ENCODE assay signal across 8 mouse cellular contexts in genomic region chr2:156422631-156423030, GRCm38 (mm10). TPM values are rescaled to one million over a fixed set of nuclear protein-coding genes. Genes with fewer than 3 reads are reported as not detected.
A peak's percentile ranks its signal among the peaks of the same experiment; 100 is the strongest.
DNase-seq lines count a peak whose midpoint lies in the region; ATAC-seq lines count a peak whose summit lies in the region.
"Had no signal": no experiment of that assay in that cellular context is flagged by ENCODE, and none has a peak within 500 bp of the region (broad histone marks: within the 10 kb centered on the region; RNA-seq: fewer than 3 reads in every experiment).

No protein-coding gene starts in this region.

- H3K9ac ChIP-seq in lung, embryonic 15.5 days: no peak overlapping the region
- H3K9ac ChIP-seq in forebrain, embryonic 16.5 days (replicated peaks; ENCODE audit: low read depth, low read length): peak overlapping the region; percentile 45
- H3K9ac ChIP-seq in limb, embryonic 13.5 days: no peak overlapping the region; the same call in 1 of the 2 replicates
- no peak overlapping the region for H3K9ac ChIP-seq in kidney, embryonic 14.5 days (ENCODE audit: low read depth, low read length)

- DNase-seq in lung, postnatal 25 days (ENCODE audit: low spot score): no peak
- peak; percentile 31 for DNase-seq in ovary, postnatal 14 days (ENCODE audit: low spot score)
- DNase-seq: cerebellum, adult 8-10 months had no signal

- no peaks in the 10 kb centered on the region for H3K36me3 ChIP-seq in lung, embryonic 15.5 days
- no peaks in the 10 kb centered on the region for H3K36me3 ChIP-seq in forebrain, embryonic 16.5 days (ENCODE audit: control insufficient read depth, insufficient read depth)
- no peaks in the 10 kb centered on the region for H3K36me3 ChIP-seq in limb, embryonic 13.5 days
- no peaks in the 10 kb centered on the region for H3K36me3 ChIP-seq in kidney, embryonic 14.5 days (ENCODE audit: control insufficient read depth, insufficient read depth, low read length)

- peaks cover 55% of the 10 kb centered on the region for H3K27me3 ChIP-seq in lung, embryonic 15.5 days
- H3K27me3 ChIP-seq in forebrain, embryonic 16.5 days (replicated peaks; ENCODE audit: control insufficient read depth, insufficient read depth, low read length): peaks cover 2% of the 10 kb centered on the region; the same call in 1 of the 2 replicates
- peaks cover 70% of the 10 kb centered on the region for H3K27me3 ChIP-seq in limb, embryonic 13.5 days
- H3K27me3 ChIP-seq in kidney, embryonic 14.5 days (ENCODE audit: control insufficient read depth, insufficient read depth, low read length): peaks cover 38% of the 10 kb centered on the region

- ATAC-seq in lung, embryonic 15.5 days (ENCODE audit: borderline replicate concordance, extremely low read depth, low FRiP score, low TSS enrichment): no peak
- ATAC-seq in forebrain, embryonic 16.5 days: no peak
- ATAC-seq in limb, embryonic 13.5 days (ENCODE audit: low FRiP score, low read depth): no peak
- no peak for ATAC-seq in frontal cortex, adult (ENCODE audit: low TSS enrichment)
- ATAC-seq in kidney, embryonic 14.5 days (ENCODE audit: low FRiP score, low TSS enrichment): no peak

- H3K9me3 ChIP-seq in lung, embryonic 15.5 days: no peaks in the 10 kb centered on the region
- no peaks in the 10 kb centered on the region for H3K9me3 ChIP-seq in forebrain, embryonic 16.5 days (ENCODE audit: control insufficient read depth, low read length)
- no peaks in the 10 kb centered on the region for H3K9me3 ChIP-seq in limb, embryonic 13.5 days
- H3K9me3 ChIP-seq in kidney, embryonic 14.5 days (ENCODE audit: control insufficient read depth, low read length): no peaks in the 10 kb centered on the region

- peak overlapping the region; percentile 12; the same call in 1 of the 2 replicates for H3K4me3 ChIP-seq in lung, embryonic 15.5 days
- peak overlapping the region; percentile 70 for H3K4me3 ChIP-seq in forebrain, embryonic 16.5 days (replicated peaks; ENCODE audit: low read length)
- H3K4me3 ChIP-seq in limb, embryonic 13.5 days: peak overlapping the region; percentile 23
- no peak overlapping the region for H3K4me3 ChIP-seq in kidney, embryonic 14.5 days (ENCODE audit: low read length)

- WGBS in lung, embryonic 15.5 days: 3% methylated on average over 8 of the region's 8 CpGs
- 12% methylated on average over 8 of the region's 8 CpGs for WGBS in forebrain, embryonic 16.5 days
- WGBS in limb, embryonic 13.5 days: 10% methylated on average over 8 of the region's 8 CpGs
- WGBS in kidney, embryonic 14.5 days: 10% methylated on average over 8 of the region's 8 CpGs

- peak overlapping the region; percentile 24; the same call in 1 of the 2 replicates for H3K27ac ChIP-seq in lung, embryonic 15.5 days
- H3K27ac ChIP-seq in forebrain, embryonic 16.5 days (ENCODE audit: low read length): peak overlapping the region; percentile 38
- no peak overlapping the region for H3K27ac ChIP-seq in limb, embryonic 13.5 days
- no peak overlapping the region for H3K27ac ChIP-seq in kidney, embryonic 14.5 days (ENCODE audit: low read depth, low read length)

- peaks cover 30% of the 10 kb centered on the region for H3K4me1 ChIP-seq in lung, embryonic 15.5 days
- peaks cover 19% of the 10 kb centered on the region for H3K4me1 ChIP-seq in forebrain, embryonic 16.5 days (replicated peaks; ENCODE audit: control insufficient read depth, insufficient read depth, low read length)
- peaks cover 26% of the 10 kb centered on the region for H3K4me1 ChIP-seq in limb, embryonic 13.5 days
- peaks cover 13% of the 10 kb centered on the region for H3K4me1 ChIP-seq in kidney, embryonic 14.5 days (ENCODE audit: control insufficient read depth, insufficient read depth, low read length)

- peak overlapping the region; percentile 94 for H3K4me2 ChIP-seq in lung, embryonic 15.5 days
- H3K4me2 ChIP-seq in forebrain, embryonic 16.5 days (ENCODE audit: low read length): peak overlapping the region; percentile 77
- H3K4me2 ChIP-seq in limb, embryonic 13.5 days (replicated peaks): peak overlapping the region; percentile 44
- H3K4me2 ChIP-seq in kidney, embryonic 14.5 days (replicated peaks; ENCODE audit: low read depth, low read length): no peak overlapping the region

RNA-seq across cellular contexts. Expression of gene Epb41l1, which starts 1.9 kb away (rescaled TPM):
- polyA plus RNA-seq in lung, embryonic 15.5 days (2015; fragmentation: Nextera tagmentation; extraction: Ambion mirVana): 1.6 and 2.8 TPM in 2 replicates
- polyA plus RNA-seq in forebrain, embryonic 16.5 days (2015; fragmentation: Nextera tagmentation; extraction: Ambion mirVana): 10.7 and 15.5 TPM in 2 replicates
- polyA plus RNA-seq in limb, embryonic 13.5 days (2015; fragmentation: Nextera tagmentation; extraction: Ambion mirVana): 3.3 and 3.7 TPM in 2 replicates
- 2.5 and 3.1 TPM in 2 replicates for polyA plus RNA-seq in kidney, embryonic 14.5 days (2014; fragmentation: Nextera tagmentation; extraction: Ambion mirVana)

Comparison
In these comparisons a context has a peak if more than half of its experiments do, and no peak if none do; other contexts are left out.
1. H3K27ac ChIP-seq: peak in lung, embryonic 15.5 days (single experiment) and forebrain, embryonic 16.5 days (single experiment); none in limb, embryonic 13.5 days (single experiment) and kidney, embryonic 14.5 days (single experiment).